Mouse (Mus musculus) intestine, embryonic 16.5 days (tissue): ENCODE results near the gene Sgsm3. TPM values are rescaled to one million over a fixed set of nuclear protein-coding genes. Genes with fewer than 3 reads are reported as not detected.

ENCODE experiments used
- ATAC-seq: fragments of 200-750 bp; cut with Nextera tagmentation; 2 replicates; pipeline ENCODE4 v1.8.0; 2017; ENCODE audit warnings: moderate TSS enrichment, moderate library complexity
- H3K27ac ChIP-seq: fragments of 300-500 bp; sonication (generic); 2 replicates; pipeline ENCODE4 v1.5.1; 2014; ENCODE audit warnings: mild to moderate bottlenecking, low read length
- H3K27me3 ChIP-seq: fragments of 300-500 bp; sonication (generic); replicated peaks from 2 replicates; pipeline ENCODE4 v1.6.1; 2014; ENCODE audit warnings: low read length, control low read depth, mixed read lengths; ENCODE audit not compliant: control insufficient read depth, insufficient read depth
- H3K36me3 ChIP-seq: fragments of 300-500 bp; sonication (generic); 2 replicates; pipeline ENCODE4 v1.6.1; 2014; ENCODE audit warnings: low read length, control low read depth; ENCODE audit not compliant: control insufficient read depth, insufficient read depth
- H3K4me1 ChIP-seq: fragments of 300-500 bp; sonication (generic); 2 replicates; pipeline ENCODE4 v1.6.1; 2014; ENCODE audit warnings: low read length, control low read depth, mixed read lengths; ENCODE audit not compliant: control insufficient read depth, insufficient read depth
- H3K4me2 ChIP-seq: fragments of 300-500 bp; sonication (generic); 2 replicates; pipeline ENCODE4 v1.6.1; 2014; ENCODE audit warnings: low read depth, low read length, control low read depth
- H3K4me3 ChIP-seq: fragments of 300-500 bp; sonication (generic); 2 replicates; pipeline ENCODE4 v1.5.1; 2014; ENCODE audit warnings: mild to moderate bottlenecking, low read length
- H3K9ac ChIP-seq: fragments of 300-500 bp; sonication (generic); 2 replicates; pipeline ENCODE4 v1.6.1; 2014; ENCODE audit warnings: low read depth, low read length
- H3K9me3 ChIP-seq: fragments of 300-500 bp; sonication (generic); 2 replicates; pipeline ENCODE4 v1.6.1; 2016; ENCODE audit warnings: low read length, control low read depth; ENCODE audit not compliant: control insufficient read depth
- WGBS: fragments of 180-500 bp; shearing (Covaris S2); extraction: QIAGEN DNeasy Blood & Tissue Kit; methylation state at CpG from one replicate; pipeline ENCODE4 v1.1.7; 2014; 5-methylcytosine and 5-hydroxymethylcytosine counted together
- polyA plus RNA-seq: library from polyadenylated mRNA; unstranded; fragments of >200 nt; fragmentation: Nextera tagmentation; extraction: Ambion mirVana; gene quantifications from 2 replicates; pipeline ENCODE4 v1.2.1, GENCODE M21; 2015

Gene Sgsm3
- polyA plus RNA-seq, 1 experiment from 2014 or later, result 33.9 TPM

DNA sequence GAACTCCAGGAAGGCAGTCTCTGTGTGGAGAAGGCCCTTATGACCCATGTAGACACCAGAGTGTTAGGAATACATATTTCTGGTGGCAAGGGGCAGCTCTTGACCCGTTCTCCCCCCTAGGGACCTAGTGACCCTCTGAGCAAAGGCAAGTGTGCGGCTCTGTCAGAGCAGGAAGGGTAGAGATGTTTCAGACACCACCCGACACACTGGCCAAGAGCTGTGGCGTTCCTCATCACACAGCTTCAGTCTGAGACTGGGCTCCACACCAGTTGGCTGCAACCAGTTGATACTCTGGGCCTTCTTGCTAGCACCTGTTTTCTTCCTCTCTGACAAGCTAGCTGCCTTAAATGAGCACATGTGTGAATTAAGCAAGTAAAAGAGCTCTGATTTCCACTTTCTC is 54.0 kb downstream of the Sgsm3 start:
- Histone ChIP-seq H3K9me3 (no peaks in the 10 kb centered on the region), H3K27me3 (no peaks in the 10 kb centered on the region), H3K4me2 (no peak overlapping the region), H3K27ac (no peak overlapping the region), H3K4me1 (peaks cover 42% of the 10 kb centered on the region), H3K4me3 (no peak overlapping the region), H3K36me3 (no peaks in the 10 kb centered on the region), H3K9ac (no peak overlapping the region)
- ATAC-seq, result no peak
- 87% methylated on average over 4 of the region's 4 CpGs for WGBS

DNA sequence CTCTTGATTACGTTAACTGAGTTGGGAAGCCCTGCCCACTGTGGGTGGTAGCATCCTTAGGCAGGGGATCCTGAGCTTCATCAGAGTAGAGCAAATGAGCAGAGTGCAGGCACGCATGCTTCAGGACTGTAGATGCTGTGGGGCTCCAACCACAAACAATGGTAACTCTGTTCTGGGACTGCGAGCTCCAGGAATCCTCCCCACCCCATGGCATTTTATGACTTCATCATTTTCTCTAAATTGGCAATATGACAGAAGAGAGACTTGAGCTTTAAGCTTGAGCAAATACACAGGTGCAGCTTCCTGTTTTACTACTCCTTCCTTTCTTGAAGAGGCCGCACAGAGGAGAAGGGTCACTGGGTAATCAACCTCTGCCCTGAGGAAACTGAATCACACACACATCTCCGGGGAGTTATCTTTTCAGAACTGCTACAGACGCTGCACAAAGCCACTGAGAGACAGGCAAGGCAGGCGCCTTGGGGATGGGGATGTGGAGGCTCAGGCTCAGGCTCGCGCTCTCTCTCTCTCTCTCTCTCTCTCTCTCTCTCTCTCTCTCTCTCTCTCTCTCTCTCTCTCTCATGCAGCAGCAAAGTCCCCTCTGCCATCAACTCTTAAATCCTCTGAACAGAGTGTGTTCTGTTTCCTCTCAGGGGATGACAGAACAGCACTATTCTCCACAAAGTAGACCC is 55.5 kb downstream of the Sgsm3 start:
- Histone ChIP-seq H3K27ac (0 out of 2 replicates have a peak overlapping the region, but pooled peaks have one; percentile 22), H3K4me3 (no peak overlapping the region), H3K4me1 (peaks cover 38% of the 10 kb centered on the region), H3K27me3 (no peaks in the 10 kb centered on the region), H3K9me3 (no peaks in the 10 kb centered on the region), H3K4me2 (no peak overlapping the region), H3K9ac (no peak overlapping the region), H3K36me3 (no peaks in the 10 kb centered on the region)
- 26% methylated on average over 9 of the region's 9 CpGs for WGBS
- ATAC-seq, result peak; percentile 89

DNA sequence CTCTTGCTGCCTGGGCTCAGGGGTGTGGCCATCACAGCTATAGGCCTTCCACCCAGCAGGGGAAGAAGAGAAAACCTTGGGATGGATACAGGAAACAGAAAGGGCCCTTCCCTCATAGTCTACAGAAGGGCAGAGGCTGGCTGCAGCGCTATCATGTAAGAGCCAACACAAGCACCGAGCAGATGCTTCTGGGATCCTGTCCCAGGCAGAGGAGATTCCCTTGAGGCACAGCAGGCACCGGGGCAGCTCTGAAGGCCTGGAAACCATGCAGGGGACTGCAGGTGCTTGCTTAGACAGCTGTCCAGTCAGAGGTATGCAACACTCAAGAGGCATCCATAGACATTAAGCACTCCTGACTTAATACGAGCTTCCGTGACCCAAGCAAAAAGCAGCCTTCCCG is 56.6 kb downstream of the Sgsm3 start:
- Histone ChIP-seq H3K4me2 (no peak overlapping the region), H3K9me3 (no peaks in the 10 kb centered on the region), H3K4me3 (no peak overlapping the region), H3K36me3 (no peaks in the 10 kb centered on the region), H3K4me1 (peaks cover 38% of the 10 kb centered on the region), H3K27me3 (no peaks in the 10 kb centered on the region), H3K9ac (0 out of 2 replicates have a peak overlapping the region, but pooled peaks have one; percentile 39), H3K27ac (0 out of 2 replicates have a peak overlapping the region, but pooled peaks have one; percentile 12)
- no peak for ATAC-seq
- WGBS, result 57% methylated on average over 6 of the region's 6 CpGs

DNA sequence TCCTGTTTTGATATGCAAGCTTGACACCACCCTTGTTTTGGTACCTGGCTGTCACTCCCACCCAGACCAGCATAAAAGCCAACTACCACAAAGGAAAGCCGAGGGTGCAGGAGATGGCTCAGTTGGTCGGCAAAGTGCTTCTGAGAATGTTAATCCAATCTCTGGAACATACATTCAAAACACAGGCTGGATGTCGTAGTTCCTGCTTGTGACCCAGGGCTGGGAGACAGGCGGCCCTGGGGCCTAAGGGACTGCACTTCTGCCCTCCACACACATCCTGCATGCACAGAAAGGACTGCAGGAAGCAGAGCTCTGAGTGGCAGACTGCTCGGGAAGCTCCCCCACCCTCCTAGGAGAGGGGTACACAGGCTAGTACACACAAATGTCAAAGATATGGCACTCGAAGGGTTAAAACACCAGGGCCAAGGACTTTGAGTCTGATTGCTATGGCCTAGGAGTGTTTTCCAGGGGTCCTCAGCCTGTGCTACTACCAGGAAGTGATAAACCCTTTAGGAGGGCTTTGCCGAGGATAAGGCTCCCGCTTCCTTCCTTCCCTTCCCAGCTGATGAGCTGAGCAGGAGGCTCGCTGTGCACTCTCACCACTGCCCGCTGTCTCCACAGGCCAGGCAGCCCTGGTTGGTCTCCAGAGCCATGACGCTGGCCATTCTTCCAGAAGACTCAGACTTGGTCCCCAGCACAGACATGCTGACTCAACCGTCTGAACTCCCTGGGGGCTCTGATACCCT is 58.0 kb downstream of the Sgsm3 start:
- WGBS, result 61% methylated on average over 12 of the region's 12 CpGs
- Histone ChIP-seq H3K9ac (no peak overlapping the region), H3K27ac (0 out of 2 replicates have a peak overlapping the region, but pooled peaks have one; percentile 21), H3K9me3 (no peaks in the 10 kb centered on the region), H3K36me3 (no peaks in the 10 kb centered on the region), H3K4me1 (peaks cover 38% of the 10 kb centered on the region), H3K27me3 (no peaks in the 10 kb centered on the region), H3K4me2 (no peak overlapping the region), H3K4me3 (no peak overlapping the region)
- no peak for ATAC-seq

DNA sequence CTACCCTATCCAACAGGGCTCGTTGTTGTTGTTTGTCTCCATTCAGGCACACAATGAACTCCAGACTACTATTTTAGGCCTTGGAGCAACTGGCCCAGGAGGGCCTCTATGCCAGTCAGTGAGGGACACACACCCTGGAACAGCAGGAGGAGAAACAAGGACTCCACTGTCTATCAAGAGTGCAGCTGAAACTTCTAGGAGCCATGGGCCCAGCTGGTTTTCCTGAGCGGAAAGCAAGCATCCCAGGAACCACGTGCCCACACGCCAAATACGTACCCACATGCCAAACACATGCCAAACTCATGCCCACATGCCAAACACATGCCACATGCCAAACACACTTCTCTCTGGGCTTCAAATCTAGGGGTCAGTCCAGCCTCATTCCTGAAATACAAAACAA is 60.9 kb downstream of the Sgsm3 start:
- H3K4me2 ChIP-seq, result no peak overlapping the region
- no peak overlapping the region for H3K9ac ChIP-seq
- no peak for ATAC-seq
- peaks cover 41% of the 10 kb centered on the region for H3K4me1 ChIP-seq
- 84% methylated on average over 5 of the region's 5 CpGs for WGBS
- no peak overlapping the region for H3K4me3 ChIP-seq
- H3K27ac ChIP-seq, result no peak overlapping the region
- no peaks in the 10 kb centered on the region for H3K9me3 ChIP-seq
- no peaks in the 10 kb centered on the region for H3K27me3 ChIP-seq
- H3K36me3 ChIP-seq, result no peaks in the 10 kb centered on the region

DNA sequence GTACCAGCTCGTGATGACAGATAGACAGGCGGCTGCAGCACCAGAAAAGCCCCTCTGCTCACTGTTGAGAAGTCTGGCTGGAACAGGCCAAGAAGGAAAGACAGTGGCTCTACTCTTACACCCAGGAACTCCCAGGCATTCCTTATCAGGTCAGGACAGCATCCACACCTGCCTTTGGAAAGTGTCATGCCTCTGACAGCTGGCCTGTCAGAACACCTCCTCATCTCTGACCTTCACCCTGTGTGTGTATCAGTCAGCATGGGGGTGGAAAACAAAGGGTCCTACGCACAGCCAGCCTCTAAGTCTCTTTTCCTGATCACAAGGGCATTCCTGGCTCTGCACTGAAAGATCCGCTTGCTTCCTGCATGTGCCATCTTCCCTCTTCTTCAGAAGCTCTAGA is 64.2 kb downstream of the Sgsm3 start:
- WGBS, result 71% methylated on average over 4 of the region's 4 CpGs
- Histone ChIP-seq H3K9me3 (no peaks in the 10 kb centered on the region), H3K4me2 (no peak overlapping the region), H3K9ac (no peak overlapping the region), H3K27ac (no peak overlapping the region), H3K27me3 (no peaks in the 10 kb centered on the region), H3K4me3 (no peak overlapping the region), H3K4me1 (peaks cover 17% of the 10 kb centered on the region), H3K36me3 (0 out of 2 replicates have a peak, but pooled peaks cover 3% of the 10 kb centered on the region)
- ATAC-seq, result peak; percentile 53; the same call in 1 of the 2 replicates

DNA sequence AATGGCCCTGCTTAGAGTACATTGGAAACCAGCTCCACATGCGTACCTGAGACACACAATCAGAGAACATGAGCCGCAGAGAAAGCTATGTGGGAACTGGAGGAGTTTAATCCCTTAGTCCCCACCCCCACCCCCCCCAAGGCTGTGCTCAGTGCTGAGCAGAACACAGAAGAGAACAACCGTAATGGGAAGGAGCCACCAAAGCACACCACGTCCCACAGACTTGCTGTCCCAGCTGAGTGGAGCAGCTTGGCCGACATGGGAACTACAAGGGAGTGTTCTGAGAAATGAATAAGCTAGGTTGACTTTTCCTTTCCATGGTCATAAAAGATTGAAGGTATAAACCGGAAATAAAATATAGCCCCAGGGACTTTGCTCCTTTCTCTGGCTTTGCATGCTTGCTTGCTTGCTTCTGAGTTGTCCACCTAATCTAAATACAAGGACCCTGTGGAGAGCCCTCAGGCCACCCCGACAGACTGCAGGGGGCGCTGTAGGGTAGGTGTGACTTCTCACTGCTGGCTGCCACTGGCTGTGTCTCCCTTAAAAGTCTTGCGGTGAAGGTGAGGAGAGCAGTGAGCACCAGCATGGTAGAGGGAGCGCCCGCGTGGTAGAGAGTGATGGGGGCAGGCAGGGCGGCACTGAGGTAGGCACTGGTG is 64.8 kb downstream of the Sgsm3 start:
- Histone ChIP-seq H3K9ac (no peak overlapping the region), H3K36me3 (0 out of 2 replicates have a peak, but pooled peaks cover 3% of the 10 kb centered on the region), H3K9me3 (no peaks in the 10 kb centered on the region), H3K4me3 (no peak overlapping the region), H3K27ac (no peak overlapping the region), H3K4me1 (peaks cover 17% of the 10 kb centered on the region), H3K4me2 (no peak overlapping the region), H3K27me3 (no peaks in the 10 kb centered on the region)
- 56% methylated on average over 13 of the region's 13 CpGs for WGBS
- ATAC-seq, result peak; percentile 44

DNA sequence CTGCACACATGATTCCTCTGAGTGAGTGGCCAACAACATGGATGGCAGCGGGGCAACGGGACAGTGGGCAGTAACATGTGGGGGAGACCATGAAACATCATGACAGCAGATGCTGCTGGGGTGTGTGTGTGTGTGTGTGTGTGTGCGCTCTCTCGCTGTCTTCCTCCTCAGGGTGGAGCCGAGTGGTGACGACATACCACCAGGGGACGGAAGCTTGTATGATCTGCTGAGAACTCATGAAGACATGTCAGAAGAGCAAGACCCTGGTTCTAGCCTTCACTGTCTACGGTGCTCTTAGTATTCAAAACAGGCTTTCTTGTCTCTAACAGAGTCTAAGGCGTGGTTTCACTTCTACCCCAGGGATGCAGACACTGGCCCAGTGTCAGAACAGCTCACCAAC is 66.9 kb downstream of the Sgsm3 start:
- WGBS, result 89% methylated on average over 9 of the region's 9 CpGs
- H3K4me3 ChIP-seq, result no peak overlapping the region

DNA sequence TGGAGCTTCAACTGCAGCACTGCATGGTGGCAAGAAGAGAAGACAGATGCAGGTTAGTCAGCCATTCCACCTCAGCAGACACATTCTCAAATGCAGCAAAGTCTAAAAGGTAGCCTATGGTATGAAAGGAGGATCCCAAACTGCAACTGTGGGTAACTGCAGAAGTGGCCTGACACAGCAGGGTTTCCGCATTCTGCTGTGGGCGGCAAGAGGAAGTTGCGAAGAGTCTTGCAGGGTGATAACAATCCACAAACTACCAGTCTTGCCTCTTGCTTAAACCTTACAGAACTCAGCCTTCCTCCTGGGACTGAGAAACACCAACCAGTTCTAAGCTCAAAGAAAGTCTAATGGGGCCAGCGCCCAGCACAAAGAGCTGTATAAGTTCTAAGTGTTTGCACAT is 67.8 kb downstream of the Sgsm3 start:
- 87% methylated on average over 4 of the region's 4 CpGs for WGBS
- Histone ChIP-seq H3K27me3 (no peaks in the 10 kb centered on the region), H3K4me3 (no peak overlapping the region), H3K9me3 (no peaks in the 10 kb centered on the region), H3K9ac (no peak overlapping the region), H3K4me1 (peaks cover 17% of the 10 kb centered on the region), H3K36me3 (0 out of 2 replicates have a peak, but pooled peaks cover 3% of the 10 kb centered on the region), H3K4me2 (no peak overlapping the region), H3K27ac (no peak overlapping the region)
- ATAC-seq, result no peak

More for the DNA sequence above, 66.9 kb downstream of the Sgsm3 start:
- no peak overlapping the region for H3K9ac ChIP-seq
- H3K9me3 ChIP-seq, result no peaks in the 10 kb centered on the region
- peaks cover 17% of the 10 kb centered on the region for H3K4me1 ChIP-seq
- 0 out of 2 replicates have a peak, but pooled peaks cover 3% of the 10 kb centered on the region for H3K36me3 ChIP-seq
- H3K27me3 ChIP-seq, result no peaks in the 10 kb centered on the region
- H3K27ac ChIP-seq, result no peak overlapping the region
- ATAC-seq, result no peak
- no peak overlapping the region for H3K4me2 ChIP-seq
